Mouse (Mus musculus) MEL (cell line): Measurements from ENCODE around the gene Ifih1. TPM values are rescaled to one million over a fixed set of nuclear protein-coding genes. Genes with fewer than 3 reads are reported as not detected.
A peak's percentile ranks its signal among the peaks of the same experiment; 100 is the strongest.

Source experiments
- DNase-seq: peaks from one replicate; pipeline ENCODE4 v3.0.0; 2011; ENCODE audit warnings: low read depth, low spot score
- H3K27ac ChIP-seq: 2 replicates; pipeline ENCODE4 v1.5.1; 2012; ENCODE audit warnings: low read depth, mild to moderate bottlenecking, control low read depth, low read length, moderate library complexity; ENCODE audit not compliant: control insufficient read depth
- H3K27me3 ChIP-seq, 2 experiments: fragments of 150-350 bp in 1 of 2; sonication (generic) in 1 of 2; 2 replicates each; pipeline ENCODE4 v1.6.1; 2012; ENCODE audit warnings: low read length in 2 of 2, mild to moderate bottlenecking in 2 of 2, improper control_type of control experiment in 1 of 2, moderate library complexity in 1 of 2; ENCODE audit not compliant: insufficient read depth in 2 of 2, control insufficient read depth in 1 of 2
- H3K36me3 ChIP-seq, 2 experiments: 2 replicates each; pipeline ENCODE4 v1.6.1; 2012 to 2014; ENCODE audit warnings: low read length in 2 of 2, improper control_type of control experiment in 1 of 2, inconsistent platforms in 1 of 2, mild to moderate bottlenecking in 1 of 2; ENCODE audit not compliant: insufficient read depth in 2 of 2, control insufficient read depth in 1 of 2
- H3K4me1 ChIP-seq, 2 experiments: fragments of 150-350 bp in 1 of 2; sonication (generic) in 1 of 2; 2 replicates each; pipeline ENCODE4 v1.6.1; 2012; ENCODE audit warnings: low read length in 2 of 2, improper control_type of control experiment in 1 of 2, mild to moderate bottlenecking in 1 of 2; ENCODE audit not compliant: insufficient read depth in 2 of 2, control insufficient read depth in 1 of 2
- H3K4me3 ChIP-seq, 2 experiments: fragments of 150-350 bp in 1 of 2; sonication (generic) in 1 of 2; 2 replicates each; pipeline ENCODE4 v1.5.1; 2012; ENCODE audit warnings: low read depth in 2 of 2, low read length in 2 of 2, mild to moderate bottlenecking in 2 of 2, moderate library complexity in 2 of 2, control low read depth in 1 of 2, improper control_type of control experiment in 1 of 2; ENCODE audit not compliant: control insufficient read depth in 1 of 2, insufficient read depth in 1 of 2
- H3K79me2 ChIP-seq: 2 replicates; pipeline ENCODE4 v1.6.1; 2012; ENCODE audit warnings: mild to moderate bottlenecking, low read length, moderate library complexity; ENCODE audit not compliant: control insufficient read depth, poor library complexity, insufficient read depth
- H3K9ac ChIP-seq: 2 replicates; pipeline ENCODE4 v1.6.1; 2012; ENCODE audit warnings: low read depth, mild to moderate bottlenecking, control low read depth, low read length, moderate library complexity; ENCODE audit not compliant: control insufficient read depth, poor library complexity, severe bottlenecking
- H3K9me3 ChIP-seq: fragments of 150-350 bp; sonication (generic); replicated peaks from 2 replicates; pipeline ENCODE4 v1.6.1; 2012; ENCODE audit warnings: mild to moderate bottlenecking, low read length, improper control_type of control experiment, moderate library complexity; ENCODE audit not compliant: insufficient read depth
- BHLHE40 ChIP-seq: IDR thresholded peaks from 2 replicates; pipeline ENCODE4 v1.6.1; 2012; ENCODE audit warnings: low read depth, mild to moderate bottlenecking, inconsistent platforms, low read length, improper control_type of control experiment, borderline replicate concordance
- CHD1 ChIP-seq: IDR thresholded peaks from 2 replicates; pipeline ENCODE4 v1.6.1; 2012; ENCODE audit warnings: low read depth, mild to moderate bottlenecking, inconsistent platforms, low read length, improper control_type of control experiment
- EP300 ChIP-seq, 2 experiments: IDR thresholded peaks; 2 replicates each; pipeline ENCODE4 v1.6.1; 2011; ENCODE audit warnings: improper control_type of control experiment in 2 of 2, low read length in 2 of 2, low read depth in 1 of 2, mild to moderate bottlenecking in 1 of 2
- ETS1 ChIP-seq: IDR thresholded peaks from 2 replicates; pipeline ENCODE4 v1.6.1; 2012; ENCODE audit warnings: low read depth, mild to moderate bottlenecking, inconsistent platforms, low read length, improper control_type of control experiment, moderate library complexity
- GABPA ChIP-seq: IDR thresholded peaks from 2 replicates; pipeline ENCODE4 v1.6.1; 2012; ENCODE audit warnings: low read depth, mild to moderate bottlenecking, inconsistent platforms, low read length, improper control_type of control experiment, moderate library complexity
- GATA1 ChIP-seq: IDR thresholded peaks from 2 replicates; pipeline ENCODE4 v1.6.1; 2011; ENCODE audit warnings: low read depth, low read length, improper control_type of control experiment
- HCFC1 ChIP-seq: IDR thresholded peaks from 2 replicates; pipeline ENCODE4 v1.6.1; 2012; ENCODE audit warnings: low read depth, mild to moderate bottlenecking, inconsistent platforms, low read length, improper control_type of control experiment, moderate library complexity
- KAT2A ChIP-seq: conservative IDR thresholded peaks from 2 replicates; pipeline ENCODE4 v1.6.1; 2012; ENCODE audit warnings: low read depth, low read length, improper control_type of control experiment, inconsistent platforms
- MAFK ChIP-seq: IDR thresholded peaks from 2 replicates; pipeline ENCODE4 v1.6.1; 2011; ENCODE audit warnings: low read depth, mild to moderate bottlenecking, low read length, improper control_type of control experiment, borderline replicate concordance
- MAZ ChIP-seq: IDR thresholded peaks from 2 replicates; pipeline ENCODE4 v1.6.1; 2012; ENCODE audit warnings: low read depth, mild to moderate bottlenecking, inconsistent platforms, low read length, improper control_type of control experiment
- MXI1 ChIP-seq: IDR thresholded peaks from 2 replicates; pipeline ENCODE4 v1.6.1; 2011; ENCODE audit warnings: mild to moderate bottlenecking, low read depth, low read length, improper control_type of control experiment
- MYC ChIP-seq: IDR thresholded peaks from 2 replicates; pipeline ENCODE4 v1.6.1; 2011; ENCODE audit warnings: low read depth, mild to moderate bottlenecking, low read length, improper control_type of control experiment, moderate library complexity
- POLR2AphosphoS5 ChIP-seq: IDR thresholded peaks from 2 replicates; pipeline ENCODE4 v1.6.1; 2012; ENCODE audit warnings: low read depth, borderline replicate concordance, mild to moderate bottlenecking, inconsistent platforms, low read length, moderate library complexity, mixed read lengths
- RAD21 ChIP-seq: IDR thresholded peaks from 2 replicates; pipeline ENCODE4 v1.6.1; 2011; ENCODE audit warnings: mild to moderate bottlenecking, low read depth, low read length, improper control_type of control experiment
- SIN3A ChIP-seq: IDR thresholded peaks from 2 replicates; pipeline ENCODE4 v1.6.1; 2012; ENCODE audit warnings: low read length, improper control_type of control experiment, inconsistent platforms
- SMC3 ChIP-seq: IDR thresholded peaks from 2 replicates; pipeline ENCODE4 v1.6.1; 2011; ENCODE audit warnings: low read depth, low read length, improper control_type of control experiment
- TBP ChIP-seq: IDR thresholded peaks from 2 replicates; pipeline ENCODE4 v1.8.0; 2011; ENCODE audit warnings: low read depth, low read length, improper control_type of control experiment
- USF2 ChIP-seq, 2 experiments: IDR thresholded peaks; 2 replicates each; pipeline ENCODE4 v1.6.1; 2011 to 2012; ENCODE audit warnings: improper control_type of control experiment in 2 of 2, low read length in 2 of 2, borderline replicate concordance in 1 of 2, inconsistent platforms in 1 of 2, low read depth in 1 of 2, mild to moderate bottlenecking in 1 of 2; ENCODE audit not compliant: insufficient read depth in 1 of 2
- ZC3H11A ChIP-seq: IDR thresholded peaks from 2 replicates; pipeline ENCODE4 v1.6.1; 2012; ENCODE audit warnings: low read depth, mild to moderate bottlenecking, inconsistent platforms, low read length, improper control_type of control experiment
- ZMIZ1 ChIP-seq: IDR thresholded peaks from 2 replicates; pipeline ENCODE4 v1.6.1; 2012; ENCODE audit warnings: low read depth, mild to moderate bottlenecking, inconsistent platforms, low read length, improper control_type of control experiment, moderate library complexity
- ZNF384 ChIP-seq: IDR thresholded peaks from 2 replicates; pipeline ENCODE4 v1.6.1; 2012; ENCODE audit warnings: low read depth, mild to moderate bottlenecking, inconsistent platforms, low read length, improper control_type of control experiment
- polyA plus RNA-seq, 2 experiments: library from polyadenylated mRNA; stranded (reverse) in 1 of 2; unstranded in 1 of 2; fragments of >175 nt in 1 of 2; fragments of >200 nt in 1 of 2; gene quantifications; 2 replicates each; pipeline versions ENCODE4 v1.2.1 to v1.2.4; 2012; ENCODE audit warnings: low replicate concordance in 2 of 2, low read depth in 1 of 2; ENCODE audit not compliant: insufficient read length in 2 of 2, insufficient read depth in 1 of 2, missing spikeins in 1 of 2
- total RNA-seq: library from RNA; depleted of rRNA; stranded (reverse); fragments of 300-350 nt; gene quantifications from 2 replicates; pipeline ENCODE4 v1.2.3, GENCODE M21; 2012

Ifih1 gene
- total and polyA plus RNA-seq, 3 experiments: 11.4 to 71.9 (median 41.5) TPM

DNA sequence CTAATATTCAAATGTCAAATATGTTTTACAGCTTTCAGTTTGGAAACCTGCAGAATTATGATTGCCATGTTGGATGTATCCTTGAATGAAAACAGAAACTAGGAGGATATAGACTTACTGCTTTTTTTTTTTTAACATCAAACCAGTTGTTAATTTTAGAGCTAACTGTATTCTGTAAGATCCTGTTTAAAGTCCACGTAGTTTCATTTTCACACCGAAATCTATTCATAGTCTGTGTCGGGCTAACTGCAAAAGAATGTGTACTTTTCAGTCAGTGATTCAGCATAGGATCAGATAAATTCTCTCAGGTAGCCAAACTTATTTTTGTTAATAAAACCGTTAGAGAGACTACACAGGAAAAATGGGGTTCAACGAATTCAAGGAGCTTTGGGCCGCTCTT is 39.9 kb upstream of the Ifih1 start:
- TF ChIP-seq HCFC1 (no peak), MYC (no peak), POLR2AphosphoS5 (no peak), GATA1 (no peak), ETS1 (no peak), MXI1 (no peak), MAZ (no peak), ZMIZ1 (no peak), EP300 (IDR thresholded peaks at IDR 0.05; ENCODE audit: low read depth in 1 of 2, low read length in 2 of 2) (no peak), GABPA (no peak), KAT2A (no peak), SMC3 (no peak), SIN3A (no peak), USF2 (IDR thresholded peaks at IDR 0.05; ENCODE audit: borderline replicate concordance in 1 of 2, insufficient read depth in 1 of 2, low read depth in 1 of 2, low read length in 2 of 2) (no peak), CHD1 (no peak), BHLHE40 (no peak), TBP (no peak), ZC3H11A (no peak), RAD21 (no peak)
- Histone ChIP-seq H3K9ac (no peak overlapping the region), H3K36me3 (peaks cover 0 to 5% of the 10 kb centered on the region in 2 experiments), H3K4me3 (no peak overlapping the region), H3K79me2 (no peaks in the 10 kb centered on the region), H3K9me3 (no peaks in the 10 kb centered on the region), H3K4me1 (peaks cover 6 to 10% of the 10 kb centered on the region in 2 experiments), H3K27me3 (no peaks in the 10 kb centered on the region), H3K27ac (no peak overlapping the region)
- DNase-seq: peak; percentile 7

DNA sequence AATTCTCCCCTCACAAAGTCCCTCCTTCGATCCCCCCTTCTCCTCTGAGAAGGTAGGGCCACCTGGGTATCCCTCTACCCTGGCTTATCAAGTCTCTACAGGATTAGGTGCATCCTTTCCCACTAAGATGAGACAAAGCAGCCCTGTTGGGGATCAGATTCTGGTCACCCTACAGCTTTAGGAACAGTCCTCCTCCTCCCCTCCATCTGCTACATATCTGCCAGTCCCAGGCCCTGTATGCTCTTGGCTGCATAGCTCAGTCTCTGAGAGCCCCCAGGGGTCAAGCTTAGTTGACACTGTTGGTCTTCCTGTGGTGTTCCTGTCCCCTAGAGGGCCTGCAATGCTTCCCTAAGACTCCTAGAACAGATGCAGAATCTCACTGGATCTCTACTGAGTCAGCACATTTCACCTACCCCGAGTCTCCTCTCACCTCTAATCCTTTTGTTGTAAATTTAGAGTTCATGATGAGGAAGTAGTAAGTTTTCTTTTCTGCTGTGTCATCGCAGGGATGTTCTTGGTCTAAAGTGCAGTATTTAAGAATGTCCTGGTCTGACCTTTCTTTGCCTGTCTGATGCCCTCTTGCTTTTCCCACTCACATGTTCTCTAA is 39.0 kb upstream of the Ifih1 start:
- H3K4me3 ChIP-seq: 0 out of 4 replicates have a peak overlapping the region, but pooled peaks of 1 of the 2 experiments have one; percentile 9
- DNase-seq: peak; percentile 67
- no peak for TF ChIP-seq ZNF384
- TF ChIP-seq MAFK: peak; percentile 79

More for the DNA sequence above, 39.0 kb upstream of the Ifih1 start:
- H3K79me2 ChIP-seq: no peaks in the 10 kb centered on the region
- no peaks in the 10 kb centered on the region for H3K27me3 ChIP-seq
- peaks cover 6 to 10% of the 10 kb centered on the region in 2 experiments for H3K4me1 ChIP-seq
- peaks cover 0 to 5% of the 10 kb centered on the region in 2 experiments; a peak in 3 of 4 replicates for H3K36me3 ChIP-seq
- H3K9ac ChIP-seq: no peak overlapping the region
- no peaks in the 10 kb centered on the region for H3K9me3 ChIP-seq
- peak overlapping the region; percentile 3; the same call in 1 of the 2 replicates for H3K27ac ChIP-seq
